Mouse (Mus musculus) bone marrow macrophage, adult 2 months (primary cell): ENCODE data around the gene Tph2. TPM values are rescaled to one million over a fixed set of nuclear protein-coding genes. Genes with fewer than 3 reads are reported as not detected.

ENCODE experiments used
- H3K27ac ChIP-seq: 2 replicates; pipeline ENCODE4 v1.5.1; 2012; ENCODE audit warnings: low read depth, low read length; ENCODE audit not compliant: insufficient read depth
- H3K4me1 ChIP-seq: 2 replicates; pipeline ENCODE4 v1.6.1; 2012; ENCODE audit warnings: low read length; ENCODE audit not compliant: control insufficient read depth, insufficient read depth
- H3K4me3 ChIP-seq: 2 replicates; pipeline ENCODE4 v1.5.1; 2012; ENCODE audit warnings: mild to moderate bottlenecking, low read length, moderate library complexity; ENCODE audit not compliant: insufficient read depth
- CTCF ChIP-seq: IDR thresholded peaks from 2 replicates; pipeline ENCODE4 v1.5.1; 2012; ENCODE audit warnings: low read depth, mild to moderate bottlenecking, low read length, moderate library complexity
- POLR2A ChIP-seq: IDR thresholded peaks from 2 replicates; pipeline ENCODE4 v1.6.1; 2012; ENCODE audit warnings: mild to moderate bottlenecking, low read depth, low read length, borderline replicate concordance
- polyA plus RNA-seq: library from polyadenylated mRNA; stranded (reverse); fragments of >200 nt; gene quantifications from 2 replicates; pipeline ENCODE4 v1.2.4, GENCODE M21; 2012; ENCODE audit not compliant: missing spikeins, insufficient read depth, insufficient read length

Gene Tph2
- polyA plus RNA-seq, 1 experiment: not detected

DNA sequence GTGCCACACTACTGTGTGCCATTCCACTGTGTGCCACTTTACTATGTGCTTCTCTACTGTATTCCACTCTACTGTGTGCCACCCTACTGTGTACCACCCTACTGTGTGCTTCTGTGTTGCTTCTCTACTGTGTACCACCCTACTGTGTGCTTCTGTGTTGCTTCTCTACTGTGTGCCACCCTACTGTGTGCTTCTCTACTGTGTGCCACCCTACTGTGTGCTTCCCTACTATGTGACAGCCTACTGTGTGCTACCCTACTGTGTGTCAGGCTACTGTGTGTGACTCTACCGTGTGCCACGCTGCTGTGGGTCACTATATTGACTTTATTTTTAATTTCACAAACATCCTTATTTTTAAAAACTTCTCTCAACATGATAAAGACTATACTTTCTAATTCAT is 136.3 kb downstream of the Tph2 start:
- TF ChIP-seq POLR2A (no peak), CTCF (no peak)
- Histone ChIP-seq H3K4me1 (no peaks in the 10 kb centered on the region), H3K27ac (no peak overlapping the region), H3K4me3 (no peak overlapping the region)

- H3K27ac ChIP-seq: no peak overlapping the region
- H3K4me1 ChIP-seq: no peaks in the 10 kb centered on the region
- no peak overlapping the region for H3K4me3 ChIP-seq
- no peak for TF ChIP-seq CTCF
Observed at GRCm38 (mm10) chr10:115035748-115036147, 149.1 kb downstream of the Tph2 start.

Other genes starting within 250 kb of the Tph2 start
- gene Tbc1d15, start 66.4 kb upstream of the Tph2 start, polyA plus RNA-seq: 72.1 and 78.1 TPM in 2 replicates
- 55.8 and 59.1 TPM in 2 replicates for gene Rab21, start 130.6 kb upstream of the Tph2 start, polyA plus RNA-seq
- gene Tmem19, start 177.5 kb upstream of the Tph2 start, polyA plus RNA-seq: 35.2 and 41.0 TPM in 2 replicates
- 7.8 and 8.3 TPM in 2 replicates for gene Thap2, start 199.4 kb upstream of the Tph2 start, polyA plus RNA-seq
- 91.6 and 110 TPM in 2 replicates for gene Zfc3h1, start 199.9 kb upstream of the Tph2 start, polyA plus RNA-seq